Mouse (Mus musculus) small intestine, adult 2 months (tissue): Measurements from ENCODE around the gene Mdm4. TPM values are rescaled to one million over a fixed set of nuclear protein-coding genes. Genes with fewer than 3 reads are reported as not detected.

Experiments
- H3K27ac ChIP-seq: fragments of 200-500 bp; 2 replicates; pipeline ENCODE4 v1.5.1; 2012; ENCODE audit warnings: low read depth, low read length, control low read depth, inconsistent platforms; ENCODE audit not compliant: insufficient read depth
- H3K27me3 ChIP-seq: fragments of 200-500 bp; 2 replicates; pipeline ENCODE4 v1.6.1; 2012; ENCODE audit warnings: mild to moderate bottlenecking, moderate library complexity, low read length, inconsistent platforms; ENCODE audit not compliant: control insufficient read depth, insufficient read depth
- H3K36me3 ChIP-seq: fragments of 200-500 bp; 2 replicates; pipeline ENCODE4 v1.6.1; 2012; ENCODE audit warnings: mild to moderate bottlenecking, low read length, control low read depth, inconsistent platforms; ENCODE audit not compliant: control insufficient read depth, insufficient read depth
- H3K4me1 ChIP-seq: fragments of 200-500 bp; 2 replicates; pipeline ENCODE4 v1.6.1; 2012; ENCODE audit warnings: low read length, inconsistent platforms, mixed read lengths; ENCODE audit not compliant: control insufficient read depth, insufficient read depth, insufficient read length
- H3K4me3 ChIP-seq: fragments of 200-500 bp; 2 replicates; pipeline ENCODE4 v1.5.1; 2012; ENCODE audit warnings: low read depth, mild to moderate bottlenecking, control low read depth, inconsistent platforms, low read length, moderate library complexity
- CTCF ChIP-seq: fragments of 200-500 bp; IDR thresholded peaks from 2 replicates; pipeline ENCODE4 v1.5.1; 2012; ENCODE audit warnings: low read depth, mild to moderate bottlenecking, control low read depth, inconsistent platforms, low read length, moderate library complexity, mixed read lengths; ENCODE audit not compliant: insufficient replicate concordance, insufficient read length; ENCODE audit errors: extremely low read depth
- POLR2A ChIP-seq: fragments of 200-500 bp; IDR thresholded peaks from 2 replicates; pipeline ENCODE4 v1.6.1; 2012; ENCODE audit warnings: low read depth, mild to moderate bottlenecking, control low read depth, inconsistent platforms, low read length, moderate library complexity
- WGBS: fragments of 180-500 bp; shearing (Covaris S2); methylation state at CpG from one replicate; pipeline ENCODE4 v1.1.7; 2018; 5-methylcytosine and 5-hydroxymethylcytosine counted together
- polyA plus RNA-seq: library from polyadenylated mRNA; depleted of rRNA; stranded (reverse); fragments of >200 nt; gene quantifications from 2 replicates; pipeline ENCODE4 v1.2.3, GENCODE M21; 2012

The Mdm4 gene
- polyA plus RNA-seq, 1 experiment = 11.2 TPM

- no peak overlapping the region for H3K27ac ChIP-seq
- H3K4me1 ChIP-seq = no peaks in the 10 kb centered on the region
- H3K4me3 ChIP-seq = no peak overlapping the region
- no peaks in the 10 kb centered on the region for H3K36me3 ChIP-seq
- WGBS = 84% methylated on average over 26 of the region's 26 CpGs
- TF ChIP-seq CTCF = no peak
- TF ChIP-seq POLR2A = no peak
- no peaks in the 10 kb centered on the region for H3K27me3 ChIP-seq
Observed at GRCm38 (mm10) chr1:132937296-132938030, 92.9 kb downstream of the Mdm4 start.

GRCm38 (mm10) chr1:132934856-132935255, 95.5 kb downstream of the Mdm4 start:
- no peak for TF ChIP-seq POLR2A
- no peak for TF ChIP-seq CTCF
- WGBS = 32% methylated on average over 7 of the region's 7 CpGs
- H3K4me1 ChIP-seq = no peaks in the 10 kb centered on the region
- no peak overlapping the region for H3K4me3 ChIP-seq
- no peak overlapping the region for H3K27ac ChIP-seq
- H3K36me3 ChIP-seq = no peaks in the 10 kb centered on the region
- no peaks in the 10 kb centered on the region for H3K27me3 ChIP-seq

GRCm38 (mm10) chr1:132932421-132932820, 97.9 kb downstream of the Mdm4 start:
- no peaks in the 10 kb centered on the region for H3K36me3 ChIP-seq
- H3K27me3 ChIP-seq = no peaks in the 10 kb centered on the region
- H3K27ac ChIP-seq = no peak overlapping the region
- no peak for TF ChIP-seq POLR2A
- no peak for TF ChIP-seq CTCF
- WGBS = 44% methylated on average over 2 of the region's 2 CpGs
- no peaks in the 10 kb centered on the region for H3K4me1 ChIP-seq
- H3K4me3 ChIP-seq = no peak overlapping the region

GRCm38 (mm10) chr1:132930291-132930690, 100.1 kb downstream of the Mdm4 start:
- WGBS = 76% methylated on average over 4 of the region's 4 CpGs
- no peak for TF ChIP-seq CTCF
- TF ChIP-seq POLR2A = no peak
- Histone ChIP-seq H3K4me3 (no peak overlapping the region), H3K27ac (no peak overlapping the region), H3K4me1 (no peaks in the 10 kb centered on the region), H3K27me3 (no peaks in the 10 kb centered on the region), H3K36me3 (no peaks in the 10 kb centered on the region)

GRCm38 (mm10) chr1:132928907-132929250, 101.5 kb downstream of the Mdm4 start:
- TF ChIP-seq POLR2A = no peak
- TF ChIP-seq CTCF = no peak
- H3K36me3 ChIP-seq = no peaks in the 10 kb centered on the region
- WGBS = 49% methylated on average over 3 of the region's 3 CpGs
- H3K4me3 ChIP-seq = no peak overlapping the region
- no peaks in the 10 kb centered on the region for H3K4me1 ChIP-seq
- H3K27ac ChIP-seq = no peak overlapping the region
- no peaks in the 10 kb centered on the region for H3K27me3 ChIP-seq

- TF ChIP-seq CTCF (no peak), POLR2A (no peak)
- H3K4me3 ChIP-seq = no peak overlapping the region
Observed at GRCm38 (mm10) chr1:132928032-132928906, 102.1 kb downstream of the Mdm4 start.

GRCm38 (mm10) chr1:132925270-132925669, 105.1 kb downstream of the Mdm4 start:
- Histone ChIP-seq H3K4me1 (no peaks in the 10 kb centered on the region), H3K4me3 (no peak overlapping the region), H3K36me3 (no peaks in the 10 kb centered on the region), H3K27ac (no peak overlapping the region), H3K27me3 (no peaks in the 10 kb centered on the region)
- no peak for TF ChIP-seq POLR2A
- no peak for TF ChIP-seq CTCF
- WGBS = 71% methylated on average over 7 of the region's 7 CpGs

More at GRCm38 (mm10) chr1:132928032-132928906, 102.1 kb downstream of the Mdm4 start:
- H3K4me1 ChIP-seq = no peaks in the 10 kb centered on the region
- 48% methylated on average over 19 of the region's 19 CpGs for WGBS
- H3K36me3 ChIP-seq = no peaks in the 10 kb centered on the region
- no peak overlapping the region for H3K27ac ChIP-seq
- H3K27me3 ChIP-seq = no peaks in the 10 kb centered on the region
